Mouse (Mus musculus): ENCODE measurements around the gene Marveld1. TPM values are rescaled to one million over a fixed set of nuclear protein-coding genes. Genes with fewer than 3 reads are reported as not detected.
A peak's percentile ranks its signal among the peaks of the same experiment; 100 is the strongest.

The Marveld1 gene
- total and polyA plus RNA-seq, 3 experiments: 9.7 to 24.4 TPM; not detected in 1

- Histone ChIP-seq H3K9ac (ENCODE audit: control insufficient read depth, low read depth, low read length, poor library complexity, severe bottlenecking) (no peak overlapping the region), H3K27me3 (ENCODE audit: control insufficient read depth in 1 of 2, insufficient read depth in 2 of 2, low read length in 2 of 2) (no peaks in the 10 kb centered on the region), H3K27ac (ENCODE audit: control insufficient read depth, low read depth, low read length) (no peak overlapping the region), H3K79me2 (ENCODE audit: control insufficient read depth, insufficient read depth, low read length, poor library complexity) (no peaks in the 10 kb centered on the region), H3K36me3 (ENCODE audit: control insufficient read depth in 1 of 2, insufficient read depth in 2 of 2, low read length in 2 of 2) (peaks cover 0 to 60% of the 10 kb centered on the region in 2 experiments; a peak in 2 of 4 replicates), H3K4me1 (ENCODE audit: control insufficient read depth in 1 of 2, insufficient read depth in 2 of 2, low read length in 2 of 2) (peaks cover 38 to 58% of the 10 kb centered on the region in 2 experiments), H3K9me3 (replicated peaks; ENCODE audit: insufficient read depth, low read length) (no peaks in the 10 kb centered on the region), H3K4me3 (ENCODE audit: control insufficient read depth in 1 of 2, insufficient read depth in 1 of 2, low read depth in 2 of 2, low read length in 2 of 2) (no peak overlapping the region)
- DNase-seq (ENCODE audit: low read depth, low spot score): no peak
- peak in 1 of 2 experiments; percentile 59; a peak in 2 of 4 replicates for TF ChIP-seq EP300 (IDR thresholded peaks at IDR 0.05; ENCODE audit: low read depth in 1 of 2, low read length in 2 of 2)
- no peak for TF ChIP-seq TAL1 (IDR thresholded peaks at IDR 0.05; ENCODE audit: low read length)
- no peak for TF ChIP-seq MAX (IDR thresholded peaks at IDR 0.05; ENCODE audit: low read length)
- no peak for TF ChIP-seq BHLHE40 (IDR thresholded peaks at IDR 0.05; ENCODE audit: borderline replicate concordance, low read depth, low read length)
- TF ChIP-seq GATA1 (IDR thresholded peaks at IDR 0.05; ENCODE audit: low read depth, low read length): peak; percentile 46
- peak; percentile 53; the same call in 1 of the 2 replicates for TF ChIP-seq TCF12 (IDR thresholded peaks at IDR 0.05; ENCODE audit: low read depth, low read length)
- TF ChIP-seq MYC (IDR thresholded peaks at IDR 0.05; ENCODE audit: low read depth, low read length): no peak
- no peak for TF ChIP-seq HCFC1 (IDR thresholded peaks at IDR 0.05; ENCODE audit: low read depth, low read length)
- no peak for TF ChIP-seq UBTF (IDR thresholded peaks at IDR 0.05; ENCODE audit: borderline replicate concordance, insufficient read depth, low read depth, low read length)
- TF ChIP-seq E2F4 (IDR thresholded peaks at IDR 0.05; ENCODE audit: borderline replicate concordance, low read depth, low read length): no peak
- no peak for TF ChIP-seq ETS1 (IDR thresholded peaks at IDR 0.05; ENCODE audit: low read depth, low read length)
- no peak for TF ChIP-seq USF2 (IDR thresholded peaks at IDR 0.05; ENCODE audit: borderline replicate concordance in 1 of 2, insufficient read depth in 1 of 2, low read depth in 1 of 2, low read length in 2 of 2)
- TF ChIP-seq NELFE (IDR thresholded peaks at IDR 0.05; ENCODE audit: low read depth, low read length): no peak
- TF ChIP-seq NRF1 (IDR thresholded peaks at IDR 0.05; ENCODE audit: insufficient read depth, low read depth, low read length, poor library complexity, severe bottlenecking): no peak
- TF ChIP-seq CTCF (IDR thresholded peaks at IDR 0.05 in 2 of 3, conservative IDR thresholded peaks at IDR 0.05 in 1 of 3; ENCODE audit: control insufficient read depth in 1 of 3, insufficient read depth in 1 of 3, low read depth in 2 of 3, low read length in 3 of 3, poor library complexity in 1 of 3, severe bottlenecking in 1 of 3): no peak
- TF ChIP-seq ZNF384 (IDR thresholded peaks at IDR 0.05; ENCODE audit: low read depth, low read length): no peak
- no peak for TF ChIP-seq POLR2AphosphoS5 (IDR thresholded peaks at IDR 0.05; ENCODE audit: borderline replicate concordance, low read depth, low read length)
Observed at GRCm38 (mm10) chr19:42135070-42135469, 12.1 kb upstream of the Marveld1 start.

GRCm38 (mm10) chr19:42136126-42136525 lies 11.1 kb upstream of the Marveld1 start:
- DNase-seq (ENCODE audit: low read depth, low spot score): no peak
- Histone ChIP-seq H3K4me1 (ENCODE audit: control insufficient read depth in 1 of 2, insufficient read depth in 2 of 2, low read length in 2 of 2) (peaks cover 28 to 51% of the 10 kb centered on the region in 2 experiments), H3K79me2 (ENCODE audit: control insufficient read depth, insufficient read depth, low read length, poor library complexity) (no peaks in the 10 kb centered on the region), H3K9me3 (replicated peaks; ENCODE audit: insufficient read depth, low read length) (no peaks in the 10 kb centered on the region), H3K27ac (ENCODE audit: control insufficient read depth, low read depth, low read length) (no peak overlapping the region; the same call in 1 of the 2 replicates), H3K27me3 (ENCODE audit: control insufficient read depth in 1 of 2, insufficient read depth in 2 of 2, low read length in 2 of 2) (no peaks in the 10 kb centered on the region), H3K36me3 (ENCODE audit: control insufficient read depth in 1 of 2, insufficient read depth in 2 of 2, low read length in 2 of 2) (peaks cover 0 to 52% of the 10 kb centered on the region in 2 experiments; a peak in 2 of 4 replicates), H3K4me3 (ENCODE audit: control insufficient read depth in 1 of 2, insufficient read depth in 1 of 2, low read depth in 2 of 2, low read length in 2 of 2) (no peak overlapping the region), H3K9ac (ENCODE audit: control insufficient read depth, low read depth, low read length, poor library complexity, severe bottlenecking) (no peak overlapping the region)
- TF ChIP-seq SIN3A (IDR thresholded peaks at IDR 0.05; ENCODE audit: low read length) (no peak), ELF1 (IDR thresholded peaks at IDR 0.05; ENCODE audit: low read depth, low read length) (no peak), MYC (IDR thresholded peaks at IDR 0.05; ENCODE audit: low read depth, low read length) (no peak), USF2 (IDR thresholded peaks at IDR 0.05; ENCODE audit: borderline replicate concordance in 1 of 2, insufficient read depth in 1 of 2, low read depth in 1 of 2, low read length in 2 of 2) (no peak), ZMIZ1 (IDR thresholded peaks at IDR 0.05; ENCODE audit: low read depth, low read length) (no peak), POLR2AphosphoS5 (IDR thresholded peaks at IDR 0.05; ENCODE audit: borderline replicate concordance, low read depth, low read length) (no peak), EP300 (IDR thresholded peaks at IDR 0.05; ENCODE audit: low read depth in 1 of 2, low read length in 2 of 2) (peak in 1 of 2 experiments; percentile 2; a peak in 1 of 4 replicates), ZKSCAN1 (IDR thresholded peaks at IDR 0.05; ENCODE audit: low read depth, low read length) (no peak), MXI1 (IDR thresholded peaks at IDR 0.05; ENCODE audit: low read depth, low read length) (no peak; the same call in 1 of the 2 replicates), USF1 (IDR thresholded peaks at IDR 0.05; ENCODE audit: low read depth, low read length) (no peak), ETS1 (IDR thresholded peaks at IDR 0.05; ENCODE audit: low read depth, low read length) (0 out of 2 replicates have a peak, but pooled peaks have one; percentile 6), MYB (IDR thresholded peaks at IDR 0.05; ENCODE audit: low read depth, low read length) (no peak), HCFC1 (IDR thresholded peaks at IDR 0.05; ENCODE audit: low read depth, low read length) (no peak), E2F4 (IDR thresholded peaks at IDR 0.05; ENCODE audit: borderline replicate concordance, low read depth, low read length) (no peak), TCF12 (IDR thresholded peaks at IDR 0.05; ENCODE audit: low read depth, low read length) (no peak; the same call in 1 of the 2 replicates), RCOR1 (IDR thresholded peaks at IDR 0.05; ENCODE audit: low read depth, low read length) (peak; percentile 65; the same call in 1 of the 2 replicates), ZC3H11A (IDR thresholded peaks at IDR 0.05; ENCODE audit: low read depth, low read length) (no peak), CHD1 (IDR thresholded peaks at IDR 0.05; ENCODE audit: low read depth, low read length) (no peak), POLR2AphosphoS2 (IDR thresholded peaks at IDR 0.05; ENCODE audit: low read length) (no peak)

Measured in MEL (cell line).